Mouse (Mus musculus) CH12.LX (cell line): Measurements from ENCODE around the gene Alg5. TPM values are rescaled to one million over a fixed set of nuclear protein-coding genes. Genes with fewer than 3 reads are reported as not detected.
A peak's percentile ranks its signal among the peaks of the same experiment; 100 is the strongest.

Experiments
- DNase-seq: peaks from one replicate; pipeline ENCODE4 v3.0.0-alpha.2; 2013; ENCODE audit errors: extremely low read depth
- H3K27ac ChIP-seq: 2 replicates; pipeline ENCODE4 v1.5.1; 2012; ENCODE audit warnings: low read depth, mild to moderate bottlenecking, control low read depth, moderate library complexity; ENCODE audit not compliant: insufficient read depth
- H3K27me3 ChIP-seq: replicated peaks from 2 replicates; pipeline ENCODE3; 2012; ENCODE audit warnings: inconsistent platforms
- H3K36me3 ChIP-seq, 2 experiments: replicated peaks in 1 of 2; 2 replicates each; pipeline versions ENCODE3 to v1.6.1; 2012; ENCODE audit warnings: inconsistent platforms in 1 of 2, low read length in 1 of 2, mild to moderate bottlenecking in 1 of 2, mixed read lengths in 1 of 2, moderate library complexity in 1 of 2; ENCODE audit not compliant: control insufficient read depth in 1 of 2, insufficient read depth in 1 of 2
- H3K4me1 ChIP-seq, 2 experiments: 2 replicates each; pipeline ENCODE4 v1.6.1; 2012; ENCODE audit warnings: inconsistent platforms in 1 of 2, moderate library complexity in 1 of 2; ENCODE audit not compliant: insufficient read depth in 2 of 2, control insufficient read depth in 1 of 2
- H3K4me2 ChIP-seq: 2 replicates; pipeline ENCODE4 v1.6.1; 2012; ENCODE audit warnings: low read depth, mild to moderate bottlenecking, control low read depth; ENCODE audit not compliant: poor library complexity, insufficient read depth, severe bottlenecking
- H3K4me3 ChIP-seq, 3 experiments: fragments of 150-350 bp in 1 of 3; sonication (generic) in 1 of 3; replicated peaks in 1 of 3; 2 replicates each; pipeline versions ENCODE3 to v1.5.1; 2011 to 2012; ENCODE audit warnings: low read depth in 2 of 3, low read length in 2 of 3, mild to moderate bottlenecking in 2 of 3, moderate library complexity in 2 of 3, control low read depth in 1 of 3, improper control_type of control experiment in 1 of 3, inconsistent platforms in 1 of 3, mixed read lengths in 1 of 3; ENCODE audit not compliant: poor library complexity in 1 of 3
- H3K79me2 ChIP-seq: replicated peaks from 2 replicates; pipeline ENCODE4 v1.6.1; 2012; ENCODE audit warnings: mild to moderate bottlenecking, moderate library complexity; ENCODE audit not compliant: control insufficient read depth, poor library complexity, insufficient read depth, severe bottlenecking; ENCODE audit errors: extremely low read depth
- H3K9ac ChIP-seq: 2 replicates; pipeline ENCODE4 v1.6.1; 2012; ENCODE audit warnings: low read depth, mild to moderate bottlenecking, control low read depth, moderate library complexity; ENCODE audit not compliant: insufficient read depth
- H3K9me3 ChIP-seq: replicated peaks from 2 replicates; pipeline ENCODE3; 2012; ENCODE audit warnings: low read length, inconsistent platforms, mixed read lengths
- CTCF ChIP-seq, 2 experiments: IDR thresholded peaks in 1 of 2; conservative IDR thresholded peaks in 1 of 2; 2 replicates each; pipeline ENCODE4 v1.5.1; 2011 to 2012; ENCODE audit warnings: low read depth in 2 of 2, low read length in 2 of 2, improper control_type of control experiment in 1 of 2, inconsistent platforms in 1 of 2, mild to moderate bottlenecking in 1 of 2, moderate library complexity in 1 of 2
- E2F4 ChIP-seq: IDR thresholded peaks from 2 replicates; pipeline ENCODE4 v1.6.1; 2011; ENCODE audit warnings: low read depth, low read length, improper control_type of control experiment; ENCODE audit not compliant: insufficient replicate concordance
- EP300 ChIP-seq: IDR thresholded peaks from 2 replicates; pipeline ENCODE4 v1.6.1; 2011; ENCODE audit warnings: low read length, improper control_type of control experiment
- HCFC1 ChIP-seq: IDR thresholded peaks from 2 replicates; pipeline ENCODE4 v1.6.1; 2012; ENCODE audit warnings: low read depth, mild to moderate bottlenecking, inconsistent platforms, low read length, improper control_type of control experiment
- MAX ChIP-seq: IDR thresholded peaks from 2 replicates; pipeline ENCODE4 v1.6.1; 2011; ENCODE audit warnings: low read length, improper control_type of control experiment
- NELFE ChIP-seq: IDR thresholded peaks from 2 replicates; pipeline ENCODE4 v1.6.1; 2011; ENCODE audit warnings: low read depth, low read length, improper control_type of control experiment
- PAX5 ChIP-seq: IDR thresholded peaks from 2 replicates; pipeline ENCODE4 v1.6.1; 2012; ENCODE audit warnings: low read length, inconsistent platforms, mixed read lengths
- TBP ChIP-seq: conservative IDR thresholded peaks from 2 replicates; pipeline ENCODE4 v1.6.1; 2011; ENCODE audit warnings: low read depth, low read length, improper control_type of control experiment
- UBTF ChIP-seq: IDR thresholded peaks from 2 replicates; pipeline ENCODE4 v1.6.1; 2012; ENCODE audit warnings: low read depth, mild to moderate bottlenecking, inconsistent platforms, low read length, improper control_type of control experiment, moderate library complexity
- dilution Hi-C: fragments of 300-500 bp; cut with MboI; formaldehyde crosslinking; loops from 2 replicates; pipeline ENCODE4 v1.14.3; 2020; ENCODE audit warnings: low sequenced_read_pairs; ENCODE audit not compliant: extremely low pct_unique_long_range_greater_than_20kb, extremely low pct_ligation_motif_present
- in situ Hi-C: fragments of 300-500 bp; cut with MboI; formaldehyde crosslinking; loops from 3 replicates; pipeline ENCODE4 v1.14.3; 2019; ENCODE audit warnings: low sequenced_read_pairs, low pct_ligation_motif_present, low pct_unique_long_range_greater_than_20kb, mixed read lengths
- polyA plus RNA-seq: library from polyadenylated mRNA; unstranded; fragments of >175 nt; gene quantifications from 2 replicates; pipeline ENCODE4 v1.2.1, GENCODE M21; 2012; ENCODE audit warnings: low read depth; ENCODE audit not compliant: insufficient read length
- total RNA-seq, 2 experiments: library from RNA; depleted of rRNA; stranded (reverse); fragments of 300-350 nt in 1 of 2; fragments of >200 nt in 1 of 2; gene quantifications; 2 replicates each; pipeline ENCODE4 v1.2.3; 2012 to 2014

Alg5 gene
- total and polyA plus RNA-seq, 3 experiments, result 33.9 to 52.0 (median 48.0) TPM

- in situ Hi-C loops, result no loop called here
- Histone ChIP-seq H3K27ac (no peak overlapping the region), H3K4me1 (no peaks in the 10 kb centered on the region), H3K27me3 (no peaks in the 10 kb centered on the region), H3K4me2 (no peak overlapping the region), H3K79me2 (no peaks in the 10 kb centered on the region), H3K4me3 (no peak overlapping the region), H3K9ac (no peak overlapping the region), H3K36me3 (no peaks in the 10 kb centered on the region), H3K9me3 (peaks cover 1% of the 10 kb centered on the region)
- dilution Hi-C loops, result no loop called here
- TF ChIP-seq HCFC1 (no peak), MAX (no peak), PAX5 (no peak), UBTF (no peak), NELFE (no peak), E2F4 (no peak)
- DNase-seq, result no peak
Observed at GRCm38 (mm10) chr3:54768592-54768991, 33.3 kb downstream of the Alg5 start.

DNA sequence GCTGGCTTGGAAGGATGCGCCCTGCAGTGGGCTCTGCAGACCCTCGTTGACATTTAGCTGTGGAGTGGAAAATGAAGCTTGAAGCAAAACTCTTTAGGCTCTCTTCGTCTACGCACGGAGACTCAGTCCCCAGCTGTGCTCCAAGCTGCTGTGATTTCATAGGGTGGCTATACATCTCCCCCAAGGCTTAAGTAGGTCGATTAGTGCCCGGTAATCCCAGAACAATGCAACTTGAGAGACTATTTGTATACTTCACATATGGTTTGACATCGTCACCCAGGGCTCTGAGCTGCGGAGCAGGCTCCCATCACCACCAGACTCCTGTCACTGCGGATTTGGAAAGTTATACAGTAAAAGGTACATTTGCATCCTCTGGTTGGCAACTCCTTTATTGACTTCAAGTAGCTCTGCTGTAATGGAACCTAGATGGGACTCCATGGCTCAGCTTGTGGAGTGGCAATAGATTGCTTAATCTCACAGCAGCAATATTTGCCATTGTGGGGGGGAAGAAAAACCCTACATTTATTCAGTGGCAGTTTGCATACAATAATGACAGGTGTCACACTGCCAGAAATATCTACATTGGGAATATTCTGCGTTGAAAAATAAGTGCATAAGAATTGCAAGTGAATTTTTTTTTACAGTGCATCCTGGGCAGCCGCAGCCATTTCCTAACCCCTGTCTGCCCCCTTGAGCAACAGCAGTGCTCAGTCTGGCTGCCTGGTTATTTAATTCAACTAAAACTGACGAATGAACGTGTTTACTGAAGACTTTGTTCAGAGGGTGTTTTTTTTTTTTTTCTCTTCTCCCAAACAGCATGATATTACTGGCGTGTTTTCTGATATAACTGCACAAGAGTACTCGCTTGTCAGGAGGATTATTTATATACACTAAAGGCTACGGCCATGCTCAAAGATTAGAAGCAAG lies 34.3 kb downstream of the Alg5 start:
- in situ Hi-C loops, result no loop called here
- H3K9me3 ChIP-seq, result peaks cover 3% of the 10 kb centered on the region
- no peak overlapping the region for H3K9ac ChIP-seq
- no peaks in the 10 kb centered on the region for H3K79me2 ChIP-seq
- H3K4me2 ChIP-seq, result no peak overlapping the region
- no peak for TF ChIP-seq EP300
- no peak overlapping the region for H3K4me3 ChIP-seq
- H3K27ac ChIP-seq, result no peak overlapping the region
- no peak for DNase-seq
- no peaks in the 10 kb centered on the region for H3K4me1 ChIP-seq
- no peaks in the 10 kb centered on the region for H3K36me3 ChIP-seq
- H3K27me3 ChIP-seq, result no peaks in the 10 kb centered on the region
- dilution Hi-C loops, result no loop called here

DNA sequence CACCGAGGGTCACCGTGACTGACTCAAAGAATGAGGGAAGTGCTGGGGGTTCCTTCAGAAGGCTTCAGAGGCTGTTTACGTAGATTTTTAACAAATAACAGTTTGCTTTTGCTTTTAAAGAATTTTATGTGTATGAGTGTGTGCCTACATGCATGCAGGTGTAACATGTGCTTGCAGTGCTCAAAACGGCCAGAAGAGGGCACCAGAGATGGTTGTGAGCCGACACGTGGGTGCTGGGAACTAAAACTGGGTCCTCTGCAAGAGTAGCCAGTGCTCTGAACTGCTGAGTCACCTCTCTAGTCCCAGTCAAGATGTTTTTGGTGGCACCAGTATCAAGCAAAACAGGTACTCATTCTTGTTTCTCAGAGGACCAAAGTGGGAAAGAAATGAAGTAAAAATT lies 38.3 kb downstream of the Alg5 start:
- no peaks in the 10 kb centered on the region for H3K79me2 ChIP-seq
- no peaks in the 10 kb centered on the region for H3K4me1 ChIP-seq
- in situ Hi-C loops (no loop called here), dilution Hi-C loops (no loop called here)
- H3K4me2 ChIP-seq, result no peak overlapping the region
- peaks cover 3% of the 10 kb centered on the region for H3K9me3 ChIP-seq
- H3K9ac ChIP-seq, result no peak overlapping the region
- DNase-seq, result no peak
- no peaks in the 10 kb centered on the region for H3K27me3 ChIP-seq
- H3K4me3 ChIP-seq, result no peak overlapping the region
- H3K36me3 ChIP-seq, result no peaks in the 10 kb centered on the region
- TF ChIP-seq TBP, result no peak
- TF ChIP-seq CTCF (conservative IDR thresholded peaks at IDR 0.05 in 1 of 2, IDR thresholded peaks at IDR 0.05 in 1 of 2; ENCODE audit: low read depth in 2 of 2, low read length in 2 of 2), result peak; percentile 15 to 19; a peak in 1 of 4 replicates
- H3K27ac ChIP-seq, result no peak overlapping the region
